Mouse (Mus musculus): ENCODE measurements at regions not wholly inside any gene's neighbourhood (a gene's known extent, or its start where the extent isn't known, plus 50 kb on each side); places are given as distances from the start of the nearest gene placed in this dataset.

DNA sequence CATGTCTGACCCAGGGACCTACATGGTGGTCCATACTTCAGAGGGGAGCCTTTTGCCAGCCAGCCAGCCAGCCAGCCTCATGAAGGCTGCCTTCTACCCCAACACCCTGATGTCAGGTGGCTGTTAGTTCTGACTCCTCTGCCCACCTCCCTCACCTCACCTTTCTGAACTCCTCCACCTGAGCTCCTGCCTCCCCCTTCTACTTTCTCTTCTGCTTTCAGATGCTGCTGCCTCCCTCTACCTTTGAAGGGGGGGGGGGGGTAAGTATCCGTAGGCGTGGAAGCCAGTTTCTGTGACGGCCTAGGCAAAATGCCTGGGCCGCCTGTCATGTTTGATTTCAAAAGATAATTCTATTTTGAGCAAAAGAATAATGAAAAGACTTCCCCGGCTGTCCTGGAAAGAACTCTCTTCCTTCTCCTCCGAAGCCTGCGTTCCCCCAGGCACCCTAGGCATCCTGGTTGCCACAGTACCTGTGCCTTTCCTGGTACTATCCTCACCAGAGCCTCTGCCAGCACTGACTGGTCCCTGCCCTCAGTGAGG is 241.6 kb upstream of the Hs6st1 start:
- no peak for DNase-seq (ENCODE audit: low read depth, low spot score)

DNA sequence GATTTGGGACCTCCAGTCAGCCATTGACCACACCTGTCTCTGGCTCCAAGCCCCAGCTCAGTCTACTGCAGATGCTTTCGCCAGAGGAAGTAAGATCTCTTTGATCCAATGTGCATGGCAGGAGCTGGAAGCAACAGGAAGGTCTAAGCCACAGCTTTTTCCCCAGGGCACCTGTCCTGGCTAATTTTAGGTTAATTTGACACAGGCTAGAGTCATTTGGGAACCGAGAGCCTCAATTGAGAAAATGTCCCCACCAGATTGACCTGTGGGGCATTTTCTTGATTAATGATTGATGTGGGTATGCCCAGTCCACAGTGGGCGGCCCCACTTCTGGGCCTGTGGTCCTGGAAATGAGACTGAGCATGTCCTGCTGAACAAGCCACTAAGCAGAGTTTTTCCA is 240.7 kb upstream of the Hs6st1 start:
- no peak for DNase-seq (ENCODE audit: low read depth, low spot score)

DNA sequence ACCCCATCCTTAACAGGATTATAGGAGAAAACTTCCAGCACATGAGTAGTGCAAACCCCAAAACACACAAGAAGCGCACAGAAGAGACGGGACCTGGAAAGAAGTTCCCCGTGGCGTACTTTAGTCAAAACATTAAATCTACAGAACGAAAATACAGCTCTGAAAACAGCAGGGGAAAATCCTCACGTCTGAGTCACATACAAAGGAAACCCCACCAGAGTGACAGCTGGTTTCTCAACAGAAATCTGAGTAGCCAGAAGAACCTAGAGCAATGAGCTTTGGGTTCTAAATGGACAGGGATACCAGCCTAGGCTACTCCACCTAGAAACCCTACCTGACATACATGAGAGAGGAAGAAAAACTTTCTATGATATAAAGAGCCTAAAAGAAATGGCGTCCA is 234.0 kb upstream of the Hs6st1 start:
- DNase-seq (ENCODE audit: low read depth, low spot score), result no peak

DNA sequence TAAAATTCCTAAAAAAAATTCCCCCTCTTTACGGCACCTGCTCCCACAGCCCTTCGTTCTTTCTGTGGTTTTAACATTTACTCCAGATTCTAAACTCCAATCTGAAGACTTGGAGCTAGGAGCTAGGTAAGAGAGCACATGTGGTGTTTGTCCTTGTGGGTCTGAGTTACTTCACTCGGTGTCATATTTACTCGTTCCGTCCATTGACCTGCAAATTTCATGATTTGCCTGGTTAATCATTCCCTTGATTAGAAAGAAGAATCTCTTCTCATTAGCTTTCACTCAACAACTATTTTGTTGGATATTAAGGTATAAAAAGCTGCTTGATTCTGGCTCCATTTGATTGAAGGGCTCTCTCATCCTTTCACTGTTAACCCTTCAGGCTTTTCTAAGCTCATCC is 231.6 kb upstream of the Hs6st1 start:
- no peak for DNase-seq (ENCODE audit: low read depth, low spot score)

DNA sequence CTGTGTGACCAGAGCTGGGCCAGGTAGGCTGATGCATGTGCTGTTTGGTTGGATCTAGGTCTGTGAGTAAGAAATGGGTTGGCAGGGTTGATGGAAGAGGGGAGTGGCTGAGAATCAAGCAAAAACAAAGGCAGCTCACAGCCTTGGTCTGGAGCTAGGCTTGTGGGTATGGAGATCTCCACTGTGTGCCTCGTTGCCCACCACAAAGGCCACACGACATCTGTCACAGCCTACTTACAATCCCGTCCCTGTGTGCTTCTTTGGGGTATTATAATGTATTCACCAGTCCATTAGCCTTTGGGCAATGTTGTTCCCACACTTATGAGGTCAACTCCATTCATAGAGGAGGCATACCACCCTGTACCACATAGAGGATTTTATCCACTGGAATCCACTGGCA is 229.6 kb upstream of the Hs6st1 start:
- DNase-seq (ENCODE audit: low read depth, low spot score), result no peak

DNA sequence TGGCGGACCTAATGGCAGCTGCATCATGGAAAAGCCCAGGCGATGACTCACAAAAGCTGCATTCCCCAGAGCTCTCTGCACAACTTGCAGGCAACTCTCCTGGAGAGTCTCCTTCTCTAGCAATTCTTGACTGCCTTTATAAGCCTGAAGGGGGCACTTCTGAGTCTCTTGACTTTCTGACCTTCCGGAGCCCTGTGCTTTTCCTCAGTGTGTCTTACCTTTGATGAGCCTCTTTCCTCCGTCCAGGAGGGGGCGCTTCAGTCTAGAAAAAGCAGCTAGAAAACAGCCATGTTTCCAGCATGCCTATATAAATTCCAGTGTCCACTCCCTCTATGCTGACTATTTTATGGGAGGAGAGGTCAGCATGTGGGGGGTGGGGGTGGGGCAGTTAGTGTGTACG is 228.8 kb upstream of the Hs6st1 start:
- peak; percentile 69 for DNase-seq (ENCODE audit: low read depth, low spot score)

DNA sequence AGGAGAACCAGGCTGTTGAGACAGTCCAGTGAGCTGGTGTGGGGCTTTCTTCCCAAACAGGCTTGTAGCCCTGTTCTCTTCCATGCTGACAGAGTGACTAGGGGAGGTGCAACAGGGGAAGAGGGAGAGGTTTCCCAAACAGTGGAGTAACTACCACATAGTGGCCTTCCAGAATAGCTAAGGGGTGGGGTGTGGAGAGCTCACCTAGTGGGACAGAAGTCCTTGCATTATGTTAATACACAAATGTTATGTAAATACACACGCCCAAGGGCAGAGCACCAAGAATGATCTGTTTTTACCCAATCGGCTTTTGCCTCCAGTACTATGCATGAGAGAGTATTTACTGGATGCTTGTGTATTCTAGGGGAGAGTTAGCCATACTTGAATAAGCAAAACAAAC is 226.6 kb upstream of the Hs6st1 start:
- DNase-seq (ENCODE audit: low read depth, low spot score), result no peak

DNA sequence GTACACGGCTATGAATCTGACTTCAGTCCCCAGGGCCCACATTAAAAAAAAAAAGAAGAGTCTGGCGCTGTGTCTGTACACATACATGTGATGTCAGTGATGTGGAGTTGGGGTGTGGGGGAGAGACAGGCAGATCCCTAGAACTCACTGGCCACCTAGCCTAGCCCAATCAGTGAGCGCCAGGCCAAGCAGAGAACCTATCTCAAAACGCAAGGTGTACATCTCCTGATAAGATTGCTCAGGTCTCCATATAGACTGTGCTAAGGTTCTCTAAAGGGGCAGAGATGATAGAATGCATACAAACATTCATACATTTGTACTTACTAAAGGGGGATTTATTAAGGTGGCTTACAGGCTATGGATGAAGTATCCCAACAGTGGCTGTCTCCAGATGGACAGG is 225.5 kb upstream of the Hs6st1 start:
- DNase-seq (ENCODE audit: low read depth, low spot score), result no peak

DNA sequence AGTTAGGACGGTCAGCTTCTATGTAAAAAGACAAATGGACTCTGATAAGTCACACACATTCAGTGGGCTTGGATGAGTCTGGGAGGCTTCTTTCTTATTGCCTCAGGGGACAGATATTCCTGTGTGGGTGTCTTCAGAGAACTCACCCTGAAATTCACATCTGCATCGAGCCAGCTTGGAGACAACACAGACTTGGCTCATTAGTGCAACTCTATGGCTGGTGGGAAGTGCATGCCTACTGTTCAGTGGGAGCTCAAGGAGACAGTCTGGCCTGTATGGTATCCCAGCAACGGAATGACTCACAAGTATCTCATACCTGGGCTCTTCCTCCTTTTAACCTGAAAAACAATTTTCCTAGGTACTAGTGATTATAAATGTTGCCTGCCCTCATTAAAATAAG is 224.6 kb upstream of the Hs6st1 start:
- DNase-seq (ENCODE audit: low read depth, low spot score), result no peak

DNA sequence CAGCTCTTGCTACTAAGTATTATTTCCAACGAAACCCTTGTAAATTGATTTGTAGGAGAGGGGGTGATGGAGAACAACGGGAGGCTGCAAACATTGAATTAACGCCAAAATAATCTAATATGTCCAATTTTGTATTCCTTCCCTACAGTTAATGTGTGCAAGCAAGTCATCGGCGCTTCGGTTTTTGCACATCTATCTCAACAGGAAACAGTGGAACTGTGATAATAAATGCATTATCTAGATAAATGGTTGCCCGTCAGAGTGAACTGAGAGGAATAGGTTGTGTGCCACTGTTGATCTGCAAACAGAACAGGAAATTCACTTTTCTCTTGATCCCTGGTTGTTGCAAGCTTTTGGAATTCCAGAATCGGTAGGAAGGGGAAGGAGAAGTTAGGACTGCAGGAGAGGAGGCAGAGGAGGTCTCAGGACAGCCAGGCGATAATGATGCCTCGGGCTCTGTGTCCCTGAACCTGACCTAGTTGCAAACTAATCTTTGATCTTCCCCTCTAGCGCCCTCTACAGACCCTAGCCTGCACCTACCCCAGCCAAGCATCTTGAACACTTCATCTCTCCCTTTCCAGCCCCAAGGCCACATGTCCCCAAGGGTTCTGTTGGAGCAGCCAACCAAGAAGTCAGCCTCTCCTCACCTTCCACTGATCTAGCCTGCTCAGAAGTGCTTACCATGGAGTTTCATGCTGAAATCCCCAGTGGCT is 221.8 kb upstream of the Hs6st1 start:
- DNase-seq (ENCODE audit: low read depth, low spot score), result peak; percentile 15

DNA sequence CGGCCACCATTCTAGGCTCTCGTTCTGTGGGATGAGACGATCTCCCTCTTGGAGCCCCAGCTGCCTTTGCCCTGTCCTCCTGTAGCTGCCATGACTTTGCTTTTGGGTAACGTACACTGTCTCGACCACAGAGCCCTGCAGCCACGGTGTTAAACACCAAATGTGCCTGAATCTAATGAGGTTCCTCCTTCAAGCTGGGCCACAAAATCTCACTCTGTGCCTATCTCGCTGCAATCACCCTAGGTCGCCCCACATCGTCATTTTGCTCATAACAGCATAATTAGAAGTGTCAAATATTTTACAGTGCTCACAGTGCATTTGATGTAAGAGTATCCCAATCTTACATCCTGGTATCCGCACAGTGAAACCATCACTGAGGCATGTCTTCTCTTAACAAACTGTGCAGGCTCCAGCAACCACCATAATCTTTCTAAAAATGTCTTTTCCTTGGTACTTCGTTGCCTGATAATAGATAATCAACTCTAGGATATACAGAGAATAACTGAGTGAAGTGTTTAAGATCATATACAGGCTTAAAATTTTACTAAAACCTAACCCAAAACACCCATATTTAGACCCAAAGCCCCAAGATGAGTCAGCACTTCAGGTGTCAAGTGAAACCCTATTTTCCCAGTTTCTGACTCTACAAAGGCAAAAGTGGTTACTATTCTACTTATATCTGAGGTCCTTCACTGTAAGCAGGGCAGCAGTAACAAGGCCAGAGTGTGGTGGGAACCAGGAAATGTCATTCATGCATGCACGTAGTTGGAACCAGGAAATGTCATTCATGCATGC is 219.8 kb upstream of the Hs6st1 start:
- DNase-seq (ENCODE audit: low read depth, low spot score), result no peak

DNA sequence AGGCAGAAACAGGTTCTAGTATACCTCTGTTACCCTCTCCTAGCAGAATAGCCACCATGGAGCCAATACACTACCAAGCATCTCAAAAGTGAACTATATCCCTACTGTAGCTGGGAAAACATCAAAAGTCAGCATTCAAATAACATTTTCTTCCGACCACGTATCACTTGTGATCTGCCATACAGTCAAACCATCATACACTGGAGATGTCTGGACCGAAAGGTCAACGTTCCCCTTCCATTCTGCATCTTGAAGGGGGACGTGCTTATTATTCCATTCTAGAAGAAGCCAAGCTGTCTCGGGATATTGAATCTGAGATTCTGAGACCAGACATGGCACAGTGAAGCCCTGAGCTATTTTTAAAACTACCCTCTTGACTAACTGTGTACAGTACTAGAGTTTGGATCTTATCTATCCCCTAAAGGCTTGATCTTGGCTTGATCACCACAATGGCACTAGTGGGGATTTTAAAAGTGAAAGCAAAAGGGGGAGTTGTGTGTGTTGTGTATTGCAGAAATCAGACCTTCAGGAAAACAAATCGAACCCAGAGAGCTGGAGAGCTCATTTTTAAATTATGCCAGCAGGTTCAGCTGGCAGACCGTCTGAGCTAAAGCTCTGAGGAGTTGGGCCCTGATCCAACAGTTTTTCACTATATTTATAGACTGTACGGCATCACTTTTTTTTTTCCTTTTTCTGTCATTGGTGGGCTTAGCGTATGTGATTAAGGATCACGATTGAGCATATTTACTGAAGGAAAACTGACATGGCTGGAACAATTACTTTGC is 218.6 kb upstream of the Hs6st1 start:
- DNase-seq (ENCODE audit: low read depth, low spot score), result peak; percentile 7

DNA sequence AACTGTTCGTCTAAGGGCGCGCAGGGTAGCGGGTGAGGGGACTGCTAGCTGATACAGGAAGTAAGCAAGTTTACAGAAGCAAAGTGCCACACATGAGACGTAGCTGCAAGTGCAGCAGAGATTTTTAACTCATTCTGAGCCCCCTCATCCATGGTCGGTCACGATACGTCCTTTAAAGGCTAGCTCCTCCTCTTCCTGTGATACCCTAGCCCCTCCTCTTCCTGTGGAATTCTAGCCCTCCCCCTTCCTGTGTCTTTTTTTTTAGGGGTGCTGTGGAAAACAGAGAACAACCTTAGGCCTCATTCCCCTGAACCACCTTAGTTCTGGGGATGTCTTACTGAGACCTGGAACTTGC is 218.0 kb upstream of the Hs6st1 start:
- DNase-seq (ENCODE audit: low read depth, low spot score), result no peak

DNA sequence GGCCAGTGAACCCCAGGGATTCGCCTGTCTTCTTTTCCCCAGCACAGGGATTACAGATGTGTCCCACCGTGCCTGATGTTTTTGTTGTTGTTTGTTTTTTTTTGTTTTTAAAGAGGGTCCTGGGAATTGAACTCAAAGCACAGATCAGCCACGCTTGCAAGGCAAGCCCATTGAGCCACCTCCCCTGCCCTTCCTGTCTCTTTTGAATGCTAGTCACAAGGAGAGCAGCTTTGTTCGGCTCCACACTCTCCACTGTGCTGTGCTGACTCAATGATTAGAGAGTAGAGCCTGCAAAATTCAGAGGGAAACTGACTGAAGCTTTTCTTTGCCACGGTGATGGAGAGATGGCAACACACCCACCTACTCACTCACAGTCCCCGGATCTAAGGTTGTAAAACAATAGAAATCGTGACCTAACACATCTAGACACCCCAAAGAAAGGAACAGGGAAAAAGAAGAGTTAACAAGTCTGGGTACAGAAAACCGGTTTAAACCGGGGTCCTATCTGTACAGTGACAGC is 217.6 kb upstream of the Hs6st1 start:
- DNase-seq (ENCODE audit: low read depth, low spot score), result no peak

DNA sequence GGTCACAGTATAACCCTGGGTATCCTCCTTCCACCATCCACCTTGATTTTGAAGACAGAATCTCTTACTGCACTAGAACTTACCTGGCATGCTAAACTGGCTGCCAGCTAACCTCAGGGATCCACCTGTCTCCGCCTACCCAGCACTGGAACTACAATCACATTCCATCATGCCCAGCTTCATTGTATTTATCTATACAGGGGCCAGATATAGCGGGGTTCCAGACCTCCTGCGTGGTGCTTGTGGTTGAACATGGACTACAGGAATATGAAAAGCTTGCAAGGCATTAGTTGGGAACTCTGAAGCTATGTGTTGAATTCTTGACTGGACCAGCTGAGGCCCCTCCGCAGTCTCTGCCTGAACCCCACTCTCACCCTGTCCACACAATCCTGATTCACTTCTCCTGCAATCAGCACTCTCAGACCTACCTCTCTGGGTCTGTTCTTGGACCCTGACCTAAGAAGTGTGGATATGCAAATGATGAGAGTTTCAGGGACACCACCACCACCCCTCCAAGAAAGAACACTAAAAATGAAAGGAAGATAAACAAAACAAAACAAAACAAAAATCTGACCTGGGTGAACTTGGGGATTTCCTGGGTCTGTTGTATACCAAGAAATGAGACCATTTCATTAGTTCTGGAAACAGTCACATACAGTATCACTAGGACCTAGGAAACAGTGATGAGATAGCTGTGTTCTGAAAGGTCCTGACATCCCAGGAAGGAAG is 216.4 kb upstream of the Hs6st1 start:
- DNase-seq (ENCODE audit: low read depth, low spot score), result no peak

DNA sequence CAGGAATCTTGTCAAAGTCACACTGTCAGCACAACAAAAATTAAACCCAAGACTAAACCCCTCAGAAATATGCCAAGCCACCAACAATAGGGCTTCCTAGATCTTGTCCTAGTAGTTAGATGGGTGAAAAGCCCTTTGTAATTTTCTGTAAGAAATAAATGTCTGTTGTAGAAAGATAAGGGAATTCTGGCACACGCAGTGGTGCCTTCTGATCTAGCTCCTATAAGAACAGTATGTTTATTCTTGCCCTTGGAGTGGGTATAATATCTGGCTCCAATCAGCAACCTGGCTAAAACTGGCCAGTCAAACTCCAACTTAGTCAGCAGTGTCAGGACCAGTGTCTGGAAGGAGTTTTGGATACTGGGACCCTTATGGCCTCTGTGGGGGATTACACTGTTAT is 215.2 kb upstream of the Hs6st1 start:
- no peak for DNase-seq (ENCODE audit: low read depth, low spot score)

DNA sequence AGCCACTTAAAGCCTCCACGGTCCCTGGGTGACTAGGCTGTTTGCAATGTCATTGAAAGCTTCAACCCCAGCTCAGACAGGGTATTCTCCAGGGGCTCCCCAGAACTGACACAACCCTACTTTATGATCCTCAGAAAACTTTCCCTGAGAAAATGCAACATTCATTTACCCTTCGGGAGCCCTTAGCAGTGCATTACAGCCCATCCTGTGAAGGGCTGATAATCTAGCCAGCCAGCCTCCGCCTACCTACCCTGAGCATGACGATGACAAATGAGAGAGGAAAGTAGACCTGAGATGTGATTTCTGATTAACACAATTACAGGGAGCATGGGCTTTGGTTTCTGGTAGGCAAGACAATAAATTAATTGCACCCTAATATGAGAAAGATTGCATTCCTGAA is 212.6 kb upstream of the Hs6st1 start:
- DNase-seq (ENCODE audit: low read depth, low spot score), result no peak

DNA sequence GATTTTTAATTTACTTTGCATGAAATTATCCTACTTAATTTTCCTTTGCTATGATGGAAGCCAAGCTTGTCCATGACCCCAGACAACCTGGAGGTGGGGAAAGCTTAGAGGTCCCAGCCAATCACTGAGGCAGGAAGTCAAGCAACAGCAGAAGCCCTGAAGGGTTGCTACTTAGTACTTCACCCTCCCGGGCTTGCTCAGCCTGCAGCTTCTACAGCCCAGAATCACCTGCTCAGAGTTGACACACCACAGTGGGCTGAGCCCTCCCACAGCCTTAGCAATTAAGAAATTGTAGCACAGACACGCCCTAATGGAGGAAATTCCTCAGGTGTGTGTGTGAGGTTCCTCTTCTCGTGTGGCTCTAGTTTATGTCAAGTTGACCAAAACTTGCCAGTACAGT is 209.9 kb upstream of the Hs6st1 start:
- DNase-seq (ENCODE audit: low read depth, low spot score), result no peak

DNA sequence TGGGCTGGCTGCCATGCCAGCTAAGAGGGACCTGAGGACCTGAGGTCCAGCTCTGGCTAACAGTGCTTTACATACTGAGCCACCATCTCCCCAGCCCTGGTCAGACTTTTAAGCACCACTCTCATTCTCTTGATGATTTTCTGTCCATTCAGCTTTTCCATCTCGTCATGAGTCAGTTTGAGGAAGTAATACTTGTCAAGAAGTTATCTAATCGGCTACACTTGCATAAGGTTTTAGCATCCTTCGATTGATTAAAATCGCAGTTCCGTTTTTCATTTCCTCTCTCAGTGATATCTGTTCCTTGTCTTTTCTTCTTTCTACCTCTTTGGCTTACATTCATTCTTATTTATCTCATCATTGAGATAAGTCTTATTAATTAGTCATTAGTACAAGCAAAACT is 207.4 kb upstream of the Hs6st1 start:
- peak; percentile 46 for DNase-seq (ENCODE audit: low read depth, low spot score)

DNA sequence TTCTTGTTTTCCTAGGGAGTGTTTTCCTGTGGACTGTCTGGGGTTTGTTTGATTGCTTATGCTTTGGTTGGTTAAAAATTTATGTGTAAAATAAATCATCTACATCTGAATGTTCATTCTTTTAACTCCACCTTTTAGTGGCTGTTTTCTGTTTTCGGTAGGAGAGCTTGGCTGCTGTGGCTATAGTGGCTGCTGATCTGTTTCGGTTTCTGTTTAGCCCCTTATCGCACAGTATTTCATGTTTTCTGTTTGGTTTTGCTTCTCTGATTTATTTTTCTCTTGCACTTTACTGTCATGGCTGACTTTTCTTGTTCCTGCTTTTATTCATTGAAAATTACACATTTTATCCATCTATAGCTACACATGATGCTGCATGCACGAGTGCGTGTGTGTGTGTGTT is 206.0 kb upstream of the Hs6st1 start:
- peak; percentile 61 for DNase-seq (ENCODE audit: low read depth, low spot score)

DNA sequence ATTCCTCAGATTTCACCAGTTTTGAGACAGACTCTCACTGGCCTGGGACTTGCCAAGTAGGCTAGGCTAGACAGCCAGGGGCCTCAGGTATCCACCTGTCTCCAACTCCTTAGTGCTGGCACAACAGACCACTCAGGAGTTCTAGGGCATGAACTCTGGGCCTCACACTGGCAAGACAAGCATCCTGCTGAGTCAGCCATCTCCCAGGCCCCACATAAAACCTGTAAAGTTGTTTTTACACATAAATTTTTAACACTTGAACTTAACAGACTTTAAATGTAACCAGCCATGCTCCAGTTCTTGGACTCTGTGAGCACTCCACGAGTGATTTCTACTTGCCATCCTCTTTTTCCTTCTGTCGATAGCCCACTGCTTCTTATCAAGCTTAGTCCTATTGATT is 205.5 kb upstream of the Hs6st1 start:
- peak; percentile 15 for DNase-seq (ENCODE audit: low read depth, low spot score)

DNA sequence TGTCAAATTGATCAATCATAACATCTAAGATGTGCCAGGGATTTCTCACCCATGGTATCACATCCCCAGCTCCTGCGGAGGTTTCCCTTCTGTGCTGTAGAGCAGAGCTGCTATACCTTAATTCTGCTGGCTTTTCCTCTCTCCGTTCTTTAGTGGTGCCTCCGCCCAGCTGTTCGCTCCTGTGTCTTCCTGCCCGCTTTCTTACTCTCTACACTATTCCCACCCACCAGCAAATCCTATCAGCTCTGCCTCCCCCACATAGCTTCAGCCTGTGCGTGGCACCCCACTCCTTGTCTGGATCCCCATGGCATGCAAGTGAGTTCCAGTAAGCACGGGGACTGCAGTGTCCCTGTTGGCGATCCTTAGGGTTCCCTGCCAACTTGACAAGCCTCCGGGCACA is 204.0 kb upstream of the Hs6st1 start:
- DNase-seq (ENCODE audit: low read depth, low spot score), result no peak
